Mouse (Mus musculus) hindbrain, embryonic 15.5 days (tissue): ENCODE results near the gene Dxo. TPM values are rescaled to one million over a fixed set of nuclear protein-coding genes. Genes with fewer than 3 reads are reported as not detected.

Source experiments
- ATAC-seq: fragments of 200-750 bp; cut with Nextera tagmentation; 2 replicates; pipeline ENCODE4 v1.8.0; 2017; ENCODE audit warnings: low read depth, moderate number of reproducible peaks, moderate TSS enrichment; ENCODE audit not compliant: low FRiP score
- H3K27ac ChIP-seq: fragments of 300-500 bp; sonication (generic); replicated peaks from 2 replicates; pipeline ENCODE4 v1.5.1; 2015; ENCODE audit warnings: mild to moderate bottlenecking, inconsistent platforms
- H3K27me3 ChIP-seq: fragments of 300-500 bp; sonication (generic); 2 replicates; pipeline ENCODE4 v1.6.1; 2015; ENCODE audit warnings: control low read depth, inconsistent platforms
- H3K36me3 ChIP-seq: fragments of 300-500 bp; sonication (generic); 2 replicates; pipeline ENCODE4 v1.6.1; 2015; ENCODE audit warnings: control low read depth, inconsistent platforms
- H3K4me1 ChIP-seq: fragments of 300-500 bp; sonication (generic); replicated peaks from 2 replicates; pipeline ENCODE4 v1.6.1; 2015; ENCODE audit warnings: control low read depth, inconsistent platforms
- H3K4me2 ChIP-seq: fragments of 300-500 bp; sonication (generic); 2 replicates; pipeline ENCODE4 v1.6.1; 2015; ENCODE audit warnings: moderate library complexity, mild to moderate bottlenecking, inconsistent platforms
- H3K4me3 ChIP-seq: fragments of 300-500 bp; sonication (generic); 2 replicates; pipeline ENCODE4 v1.5.1; 2015; ENCODE audit warnings: mild to moderate bottlenecking, inconsistent platforms
- H3K9ac ChIP-seq: fragments of 300-500 bp; sonication (generic); 2 replicates; pipeline ENCODE4 v1.6.1; 2015; ENCODE audit warnings: inconsistent platforms
- H3K9me3 ChIP-seq: fragments of 300-500 bp; sonication (generic); 2 replicates; pipeline ENCODE4 v1.6.1; 2016; ENCODE audit warnings: control low read depth, inconsistent platforms
- WGBS: fragments of 180-500 bp; shearing (Covaris S2); methylation state at CpG from one replicate; pipeline ENCODE4 v1.1.7; 2015; 5-methylcytosine and 5-hydroxymethylcytosine counted together
- polyA plus RNA-seq: library from polyadenylated mRNA; unstranded; fragments of >200 nt; fragmentation: Nextera tagmentation; extraction: Ambion mirVana; gene quantifications from 2 replicates; pipeline ENCODE4 v1.2.1, GENCODE M21; 2015

Dxo gene
- polyA plus RNA-seq, 1 experiment from 2014 or later = 68.3 TPM

DNA sequence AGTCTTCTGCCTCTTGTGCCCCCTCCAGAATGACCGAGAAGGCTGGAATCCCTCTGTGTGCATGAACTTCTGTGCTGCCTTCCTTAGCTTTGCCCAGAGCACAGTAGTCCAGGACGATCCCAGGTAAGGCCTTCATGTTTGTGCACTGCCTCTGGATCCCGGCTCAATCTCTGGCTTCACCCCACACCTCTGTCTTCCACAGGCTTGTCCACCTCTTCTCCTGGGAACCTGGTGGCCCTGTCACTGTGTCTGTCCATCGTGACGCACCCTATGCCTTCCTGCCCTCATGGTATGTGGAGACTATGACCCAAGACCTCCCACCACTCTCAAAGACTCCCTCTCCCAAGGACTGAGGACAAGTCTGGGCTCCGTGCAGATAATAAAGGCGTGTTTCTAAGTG, 2.0 kb downstream of the Dxo start:
- Histone ChIP-seq H3K4me1 (peaks cover 31% of the 10 kb centered on the region), H3K9ac (no peak overlapping the region), H3K27ac (no peak overlapping the region), H3K36me3 (peaks cover 52% of the 10 kb centered on the region), H3K27me3 (no peaks in the 10 kb centered on the region), H3K4me3 (no peak overlapping the region), H3K9me3 (no peaks in the 10 kb centered on the region), H3K4me2 (no peak overlapping the region)
- no peak for ATAC-seq
- WGBS = 92% methylated on average over 7 of the region's 7 CpGs

DNA sequence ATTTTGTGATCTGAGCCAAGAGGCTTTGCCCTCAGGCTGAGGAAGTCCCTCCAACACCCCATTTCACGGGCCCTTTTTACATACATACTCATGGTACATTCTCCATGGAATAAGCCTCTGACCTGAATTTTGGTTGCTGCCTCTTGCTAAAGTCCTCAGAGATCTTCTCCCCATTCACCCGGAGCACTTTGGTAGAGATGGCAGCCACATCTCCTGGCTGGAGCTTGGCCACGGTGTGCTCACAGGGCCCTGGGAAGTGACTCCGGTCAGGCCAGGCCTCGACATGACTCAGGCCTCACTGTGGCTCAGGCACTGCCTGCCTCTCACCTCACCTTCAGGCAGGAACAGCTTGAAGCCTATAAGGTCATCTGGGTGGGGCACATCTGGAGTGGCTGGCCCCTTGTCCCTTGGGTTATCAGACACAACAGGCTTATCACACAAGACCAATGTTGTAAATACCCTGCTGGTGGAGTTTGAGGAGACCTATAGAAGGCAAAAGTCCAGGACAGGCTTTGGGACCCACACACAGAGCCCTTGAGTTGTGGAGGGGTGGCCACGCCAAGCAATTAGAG, 4.0 kb downstream of the Dxo start:
- WGBS = 87% methylated on average over 6 of the region's 6 CpGs
- H3K9me3 ChIP-seq = no peaks in the 10 kb centered on the region
- peaks cover 63% of the 10 kb centered on the region for H3K36me3 ChIP-seq
- no peak overlapping the region for H3K4me3 ChIP-seq
- no peak for ATAC-seq
- peaks cover 21% of the 10 kb centered on the region for H3K4me1 ChIP-seq
- H3K27me3 ChIP-seq = no peaks in the 10 kb centered on the region
- H3K9ac ChIP-seq = no peak overlapping the region
- H3K27ac ChIP-seq = no peak overlapping the region
- no peak overlapping the region for H3K4me2 ChIP-seq

DNA sequence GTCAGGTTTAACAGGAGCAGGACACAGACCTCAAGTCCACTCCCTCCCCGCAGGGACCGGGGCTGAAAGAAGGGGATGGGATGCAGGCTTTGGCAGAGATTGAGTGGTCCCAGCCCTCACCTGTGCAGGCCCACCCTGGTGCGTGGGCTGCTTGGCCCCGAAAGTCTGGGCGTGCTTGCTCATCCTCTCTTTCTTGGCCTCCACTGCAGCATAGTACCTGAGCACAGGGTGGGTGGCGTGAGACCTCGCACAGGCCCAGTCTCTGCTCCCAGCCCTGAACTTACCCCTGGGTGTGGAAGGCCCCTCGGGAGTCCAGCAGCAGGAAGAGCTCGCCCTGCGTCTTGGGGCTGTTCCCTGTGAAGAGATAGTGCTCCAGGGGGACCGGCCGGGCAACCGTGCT, 8.1 kb downstream of the Dxo start:
- H3K4me1 ChIP-seq = peaks cover 8% of the 10 kb centered on the region
- no peak overlapping the region for H3K9ac ChIP-seq
- H3K4me2 ChIP-seq = no peak overlapping the region
- H3K4me3 ChIP-seq = no peak overlapping the region
- 94% methylated on average over 13 of the region's 13 CpGs for WGBS
- H3K36me3 ChIP-seq = peaks cover 73% of the 10 kb centered on the region
- H3K27ac ChIP-seq = no peak overlapping the region
- no peaks in the 10 kb centered on the region for H3K27me3 ChIP-seq
- no peaks in the 10 kb centered on the region for H3K9me3 ChIP-seq
- no peak for ATAC-seq

DNA sequence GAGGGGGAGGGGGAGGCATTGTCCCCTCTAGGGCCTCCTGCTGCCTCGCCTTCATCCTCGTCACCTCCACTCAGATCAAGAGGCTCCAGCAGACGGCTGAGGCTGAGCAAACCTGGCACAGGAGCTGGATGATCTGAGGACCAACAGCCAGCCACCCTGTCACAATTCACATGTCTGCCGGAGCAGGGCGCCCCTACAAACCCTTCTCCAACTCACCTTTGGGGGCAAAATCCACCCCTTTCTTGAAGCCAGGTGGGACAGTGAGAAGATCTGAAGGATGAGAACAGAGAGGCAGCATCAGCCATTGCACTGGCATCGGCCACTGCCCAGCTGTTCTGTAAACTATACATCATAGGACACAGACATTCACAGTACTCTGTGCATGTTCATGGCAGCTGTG, 10.4 kb downstream of the Dxo start:
- Histone ChIP-seq H3K9ac (no peak overlapping the region), H3K4me3 (no peak overlapping the region), H3K27me3 (no peaks in the 10 kb centered on the region), H3K4me2 (no peak overlapping the region), H3K27ac (no peak overlapping the region), H3K9me3 (no peaks in the 10 kb centered on the region), H3K4me1 (peaks cover 24% of the 10 kb centered on the region), H3K36me3 (peaks cover 53% of the 10 kb centered on the region)
- ATAC-seq = no peak
- WGBS = 91% methylated on average over 6 of the region's 6 CpGs

DNA sequence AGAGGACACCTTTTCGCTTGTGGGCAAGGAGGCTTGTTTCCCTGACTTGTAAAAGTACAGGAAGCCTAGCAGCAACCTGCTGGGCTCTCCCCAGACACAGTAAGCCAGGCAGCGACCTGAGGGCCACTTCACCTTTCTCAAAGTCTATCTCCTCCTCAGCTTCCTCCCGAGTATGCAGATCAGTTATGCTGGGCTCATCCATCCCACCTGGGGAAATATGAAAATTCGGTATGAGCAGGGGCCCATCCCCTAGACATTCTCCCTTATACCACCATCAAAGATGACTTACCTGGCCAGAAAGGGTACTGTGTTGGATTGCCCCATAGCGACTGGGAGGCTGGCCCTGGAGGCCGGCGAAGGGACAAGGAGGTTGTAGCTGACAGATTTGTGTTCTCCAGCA, 10.8 kb downstream of the Dxo start:
- Histone ChIP-seq H3K4me2 (no peak overlapping the region), H3K27ac (no peak overlapping the region), H3K9me3 (no peaks in the 10 kb centered on the region), H3K4me3 (no peak overlapping the region), H3K9ac (no peak overlapping the region), H3K27me3 (no peaks in the 10 kb centered on the region), H3K4me1 (peaks cover 25% of the 10 kb centered on the region), H3K36me3 (peaks cover 54% of the 10 kb centered on the region)
- 96% methylated on average over 7 of the region's 7 CpGs for WGBS
- no peak for ATAC-seq

DNA sequence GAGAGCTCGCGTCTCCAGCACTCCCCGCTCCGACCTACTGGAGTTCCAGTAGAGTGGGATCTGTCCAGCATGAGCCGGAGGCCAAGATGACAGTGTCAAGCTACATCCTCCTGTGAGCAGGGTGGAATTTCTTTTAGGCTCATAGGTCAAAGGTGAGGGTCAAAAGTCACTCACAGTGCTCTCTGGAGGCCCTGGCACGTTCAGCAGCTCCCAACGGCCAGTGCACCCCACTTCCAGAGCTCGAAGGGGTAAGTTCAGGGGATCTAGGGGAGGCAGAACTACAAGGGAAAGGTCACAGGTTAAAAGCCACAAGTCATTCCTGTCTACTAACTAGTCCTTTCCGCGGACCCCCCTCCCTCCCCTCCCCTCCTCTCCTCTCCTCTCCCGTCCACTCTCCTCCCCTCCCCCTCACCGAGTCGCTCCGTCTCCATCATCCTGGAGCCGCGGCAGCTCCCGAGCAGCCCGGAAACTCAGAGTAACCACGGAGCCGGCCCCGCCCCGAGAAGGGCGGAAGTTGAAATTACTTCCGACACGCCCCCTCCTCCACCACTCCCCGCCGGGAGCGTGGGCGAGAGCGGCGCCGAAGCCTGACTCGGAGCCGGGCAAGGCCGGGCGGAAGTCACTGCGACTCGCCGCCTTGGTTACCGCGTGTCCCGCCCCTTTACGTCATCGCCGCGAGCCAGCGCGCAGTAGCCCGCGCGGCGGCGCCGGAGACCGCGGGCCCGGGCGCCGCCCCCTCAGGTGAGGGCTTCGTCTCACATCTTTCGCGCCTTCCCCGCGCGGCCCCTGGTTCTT, 13.1 kb downstream of the Dxo start, which contains the start of the genes Skiv2l and Nelfe:
TSS of gene Skiv2l (minus strand) at position 489 of the 795 bp plus-strand sequence.
TSS of gene Nelfe (plus strand) at position 670 of the 795 bp plus-strand sequence.
- WGBS = under 1% methylated on average over 65 of the region's 65 CpGs
- Histone ChIP-seq H3K9ac (peak within 1 kb of the TSS; percentile 90), H3K4me3 (peak within 1 kb of the TSS; percentile 74), H3K4me2 (peak within 1 kb of the TSS; percentile 90), H3K27me3 (no peaks in the 10 kb centered on the region), H3K9me3 (no peaks in the 10 kb centered on the region), H3K4me1 (peaks cover 25% of the 10 kb centered on the region), H3K27ac (peak within 1 kb of the TSS; percentile 73), H3K36me3 (peaks cover 57% of the 10 kb centered on the region)
- ATAC-seq = peak; percentile 97

DNA sequence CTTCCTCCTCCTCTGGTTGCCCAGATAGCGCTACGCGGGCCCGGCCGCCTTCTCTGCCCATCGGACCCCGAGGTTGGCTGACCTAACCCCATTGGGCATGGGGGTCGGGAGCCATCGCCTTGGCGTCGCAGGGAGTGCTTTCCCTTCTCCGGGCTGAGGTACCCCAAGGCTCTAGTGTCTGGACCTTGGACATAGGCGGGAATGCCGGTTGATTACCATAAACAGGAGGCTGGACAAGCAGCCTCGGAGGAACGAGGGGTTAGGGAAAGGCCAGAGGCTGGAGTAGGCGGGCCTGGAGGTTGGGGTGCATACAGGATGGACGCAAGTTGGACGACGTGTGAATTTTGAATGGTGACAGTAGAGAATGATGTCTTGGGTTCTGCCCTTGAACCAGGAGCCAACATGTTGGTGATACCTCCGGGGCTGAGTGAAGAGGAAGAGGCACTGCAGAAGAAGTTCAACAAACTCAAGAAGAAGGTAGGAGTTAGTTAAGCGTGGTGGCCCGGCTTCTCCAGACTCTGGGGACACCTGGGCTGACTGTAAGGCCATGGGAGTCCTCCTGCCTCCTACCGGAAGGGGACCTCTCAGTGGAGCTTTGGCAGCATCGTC, 13.8 kb downstream of the Dxo start:
- H3K36me3 ChIP-seq = peaks cover 57% of the 10 kb centered on the region
- no peaks in the 10 kb centered on the region for H3K9me3 ChIP-seq
- H3K27me3 ChIP-seq = no peaks in the 10 kb centered on the region
- 2% methylated on average over 25 of the region's 25 CpGs for WGBS
- peak overlapping the region; percentile 90 for H3K9ac ChIP-seq
- peak overlapping the region; percentile 80 for H3K4me2 ChIP-seq
- H3K4me3 ChIP-seq = peak overlapping the region; percentile 74
- peaks cover 25% of the 10 kb centered on the region for H3K4me1 ChIP-seq
- peak; percentile 2; the same call in 1 of the 2 replicates for ATAC-seq
- peak overlapping the region; percentile 73 for H3K27ac ChIP-seq

DNA sequence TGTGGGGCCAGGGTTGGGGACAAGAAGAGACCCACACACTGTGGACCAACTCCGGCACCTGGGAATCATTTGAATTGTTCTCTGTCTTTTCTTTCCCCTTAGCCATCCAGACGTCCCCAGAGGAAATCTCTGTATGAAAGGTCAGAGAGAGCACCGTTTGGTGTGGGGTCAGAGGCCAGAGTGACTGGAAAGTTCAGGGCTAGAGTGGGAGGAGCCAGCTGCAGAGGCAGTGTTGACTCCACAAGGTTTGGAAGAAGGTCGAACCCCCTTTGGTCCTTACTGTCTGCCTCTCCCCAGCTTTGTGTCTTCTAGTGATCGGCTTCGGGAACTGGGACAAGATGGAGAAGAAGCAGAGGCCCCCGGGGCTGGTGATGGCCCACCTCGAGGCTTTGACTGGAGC, 16.7 kb downstream of the Dxo start:
- no peak overlapping the region for H3K27ac ChIP-seq
- no peak overlapping the region for H3K4me3 ChIP-seq
- no peaks in the 10 kb centered on the region for H3K27me3 ChIP-seq
- H3K4me1 ChIP-seq = peaks cover 25% of the 10 kb centered on the region
- H3K9me3 ChIP-seq = no peaks in the 10 kb centered on the region
- H3K4me2 ChIP-seq = no peak overlapping the region
- H3K9ac ChIP-seq = no peak overlapping the region
- WGBS = 80% methylated on average over 8 of the region's 8 CpGs
- peaks cover 39% of the 10 kb centered on the region for H3K36me3 ChIP-seq
- ATAC-seq = no peak

DNA sequence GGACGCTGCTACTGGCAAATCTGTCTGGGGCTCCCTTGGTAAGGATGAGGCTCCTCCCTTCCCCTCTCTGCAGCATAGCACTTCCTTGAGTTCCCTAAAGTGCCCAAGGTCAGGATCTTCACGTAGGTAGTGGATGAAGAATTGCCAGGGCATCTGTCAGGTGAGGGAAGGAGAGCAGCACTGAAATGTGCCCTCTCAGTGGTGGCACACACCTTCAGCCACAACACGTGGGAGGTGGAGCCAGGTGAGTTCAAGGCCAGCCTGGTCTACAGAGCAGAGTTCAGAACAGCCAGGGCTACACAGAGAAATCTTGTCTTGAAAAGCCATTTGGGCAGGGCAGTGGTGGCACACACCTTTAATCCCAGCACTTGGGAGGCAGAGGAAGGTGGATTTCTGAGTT, 17.9 kb downstream of the Dxo start:
- Histone ChIP-seq H3K27me3 (no peaks in the 10 kb centered on the region), H3K9me3 (no peaks in the 10 kb centered on the region), H3K4me3 (no peak overlapping the region), H3K4me1 (peaks cover 17% of the 10 kb centered on the region), H3K9ac (no peak overlapping the region), H3K4me2 (no peak overlapping the region), H3K36me3 (peaks cover 39% of the 10 kb centered on the region), H3K27ac (no peak overlapping the region)
- 88% methylated on average over 3 of the region's 3 CpGs for whole genome bisulfite sequencing
- no peak for ATAC-seq

DNA sequence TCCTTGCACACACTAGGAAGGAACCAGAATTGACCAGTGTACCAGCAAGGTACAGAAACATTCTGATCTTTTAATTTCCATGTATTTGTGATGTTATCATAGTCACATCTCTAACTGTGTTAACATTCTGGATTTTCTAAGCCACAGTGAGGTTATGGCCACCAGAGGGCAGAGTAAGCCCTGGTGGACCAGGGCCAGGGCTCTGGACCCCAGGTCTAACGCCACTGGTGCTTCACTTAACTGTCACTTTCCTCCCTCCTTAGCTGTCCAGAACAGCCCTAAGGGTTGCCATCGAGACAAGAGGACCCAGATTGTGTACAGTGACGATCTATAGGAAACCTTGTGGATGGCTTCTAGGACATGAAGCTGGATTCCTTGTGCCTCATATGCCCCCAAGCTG, 19.0 kb downstream of the Dxo start:
- Histone ChIP-seq H3K4me3 (no peak overlapping the region), H3K4me2 (no peak overlapping the region), H3K9me3 (no peaks in the 10 kb centered on the region), H3K27ac (no peak overlapping the region), H3K27me3 (no peaks in the 10 kb centered on the region), H3K36me3 (peaks cover 39% of the 10 kb centered on the region), H3K4me1 (peaks cover 14% of the 10 kb centered on the region), H3K9ac (no peak overlapping the region)
- 44% methylated on average over 3 of the region's 3 CpGs for WGBS
- no peak for ATAC-seq

DNA sequence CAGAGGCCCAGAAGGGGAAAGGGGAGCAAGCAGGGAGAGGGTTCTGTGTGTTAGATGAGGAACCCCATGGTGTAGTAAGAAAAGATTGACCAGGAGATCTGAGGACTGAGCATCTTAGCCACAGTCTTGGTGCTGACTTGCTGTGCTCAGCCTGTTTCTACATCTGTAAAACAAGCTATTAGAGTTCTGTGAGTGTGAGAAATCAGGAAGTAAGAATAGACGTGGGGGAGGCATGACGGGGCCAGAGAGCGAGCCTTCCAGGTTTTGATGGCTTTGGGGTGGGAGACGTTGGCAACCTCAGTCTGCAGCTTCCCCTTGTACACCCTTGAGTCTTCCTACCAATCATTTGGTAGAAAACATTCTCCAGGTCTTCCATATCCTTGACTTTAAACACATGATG, 21.9 kb downstream of the Dxo start:
- Histone ChIP-seq H3K9ac (no peak overlapping the region), H3K9me3 (no peaks in the 10 kb centered on the region), H3K4me3 (no peak overlapping the region), H3K4me1 (no peaks in the 10 kb centered on the region), H3K36me3 (peaks cover 27% of the 10 kb centered on the region), H3K4me2 (no peak overlapping the region), H3K27ac (no peak overlapping the region), H3K27me3 (no peaks in the 10 kb centered on the region)
- 87% methylated on average over 4 of the region's 4 CpGs for WGBS
- ATAC-seq = no peak

DNA sequence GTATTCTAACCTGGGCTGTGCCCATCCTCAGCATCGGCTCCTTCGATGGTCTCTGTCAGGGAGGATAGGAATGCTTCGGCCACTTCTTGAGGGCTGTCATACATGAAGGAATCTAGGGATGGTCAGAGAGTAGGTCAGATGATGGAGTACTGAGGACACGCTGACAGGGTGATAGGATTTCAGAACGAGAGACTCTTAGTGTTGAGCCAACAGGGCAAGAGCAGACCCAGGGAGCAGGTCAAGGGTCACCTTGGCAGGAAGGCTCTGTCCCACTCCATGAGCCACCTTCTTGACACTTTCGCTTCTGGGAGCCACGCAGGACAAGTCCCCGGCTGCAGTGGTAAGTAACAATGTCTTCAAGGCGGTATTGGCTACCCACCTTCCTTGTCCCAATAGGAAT, 23.7 kb downstream of the Dxo start:
- Histone ChIP-seq H3K9me3 (no peaks in the 10 kb centered on the region), H3K4me2 (no peak overlapping the region), H3K4me3 (no peak overlapping the region), H3K27me3 (no peaks in the 10 kb centered on the region), H3K36me3 (peaks cover 10% of the 10 kb centered on the region), H3K4me1 (no peaks in the 10 kb centered on the region), H3K27ac (no peak overlapping the region), H3K9ac (no peak overlapping the region)
- ATAC-seq = no peak
- 89% methylated on average over 9 of the region's 9 CpGs for WGBS
